Comparison of ENCODE assay signal across 11 mouse cellular contexts in genomic region chr15:64533169-64533795, GRCm38 (mm10).
A peak's percentile ranks its signal among the peaks of the same experiment; 100 is the strongest.
DNase-seq lines count a peak whose midpoint lies in the region; ATAC-seq and TF ChIP-seq lines count a peak whose summit lies in the region.
"Had no signal": no experiment of that assay in that cellular context is flagged by ENCODE, and none has a peak within 500 bp of the region (broad histone marks: within the 10 kb centered on the region; RNA-seq: fewer than 3 reads in every experiment).

No protein-coding gene starts in this region.

- H3K27me3 ChIP-seq in hindbrain, embryonic 16.5 days (replicated peaks; ENCODE audit: control insufficient read depth, insufficient read depth, low read length): no peaks in the 10 kb centered on the region
- H3K27me3 ChIP-seq in hindbrain, embryonic 10.5 days (ENCODE audit: insufficient read depth, poor library complexity, severe bottlenecking): no peaks in the 10 kb centered on the region
- no peaks in the 10 kb centered on the region for H3K27me3 ChIP-seq in embryonic facial prominence, embryonic 14.5 days (replicated peaks; ENCODE audit: control insufficient read depth, insufficient read depth, low read length)
- no peaks in the 10 kb centered on the region for H3K27me3 ChIP-seq in heart, embryonic 11.5 days (ENCODE audit: control insufficient read depth, insufficient read depth, low read length)
- no peaks in the 10 kb centered on the region for H3K27me3 ChIP-seq in neural tube, embryonic 14.5 days (ENCODE audit: control insufficient read depth, insufficient read depth, low read length)
- no peaks in the 10 kb centered on the region for H3K27me3 ChIP-seq in kidney, adult 2 months (replicated peaks; ENCODE audit: control insufficient read depth, insufficient read depth, low read length)
- H3K27me3 ChIP-seq: megakaryocyte, embryonic 14.5 days had no signal

- H3K9ac ChIP-seq in hindbrain, embryonic 16.5 days (ENCODE audit: low read depth, low read length): no peak overlapping the region
- no peak overlapping the region for H3K9ac ChIP-seq in embryonic facial prominence, embryonic 14.5 days (ENCODE audit: low read depth, low read length)
- no peak overlapping the region for H3K9ac ChIP-seq in heart, embryonic 11.5 days (ENCODE audit: low read depth, low read length)
- H3K9ac ChIP-seq in neural tube, embryonic 14.5 days (replicated peaks; ENCODE audit: low read depth, low read length): no peak overlapping the region

- H3K4me1 ChIP-seq in hindbrain, embryonic 16.5 days (ENCODE audit: control insufficient read depth, insufficient read depth, low read depth, low read length): no peaks in the 10 kb centered on the region
- peaks cover 14% of the 10 kb centered on the region; the same call in 1 of the 2 replicates for H3K4me1 ChIP-seq in hindbrain, embryonic 10.5 days (replicated peaks)
- H3K4me1 ChIP-seq in embryonic facial prominence, embryonic 14.5 days (ENCODE audit: control insufficient read depth, insufficient read depth, low read length): peaks cover 8% of the 10 kb centered on the region; the same call in 1 of the 2 replicates
- peaks cover 28% of the 10 kb centered on the region for H3K4me1 ChIP-seq in heart, embryonic 11.5 days (ENCODE audit: control insufficient read depth, insufficient read depth, low read length)
- H3K4me1 ChIP-seq in neural tube, embryonic 14.5 days (ENCODE audit: control insufficient read depth, insufficient read depth, low read length): no peaks in the 10 kb centered on the region
- no peaks in the 10 kb centered on the region for H3K4me1 ChIP-seq in kidney, adult 2 months (ENCODE audit: control insufficient read depth, insufficient read depth, low read length)
- H3K4me1 ChIP-seq: megakaryocyte, embryonic 14.5 days had no signal

- no peak for TF ChIP-seq CTCF in kidney, adult 2 months (conservative IDR thresholded peaks at IDR 0.05; ENCODE audit: insufficient read depth, insufficient read length, low read depth, low read length)

- H3K9me3 ChIP-seq in hindbrain, embryonic 16.5 days (ENCODE audit: control insufficient read depth, low read length): no peaks in the 10 kb centered on the region
- H3K9me3 ChIP-seq in hindbrain, embryonic 10.5 days: no peaks in the 10 kb centered on the region
- no peaks in the 10 kb centered on the region for H3K9me3 ChIP-seq in embryonic facial prominence, embryonic 14.5 days (ENCODE audit: control insufficient read depth, low read length)
- H3K9me3 ChIP-seq in heart, embryonic 11.5 days (replicated peaks; ENCODE audit: control insufficient read depth, low read length): no peaks in the 10 kb centered on the region
- H3K9me3 ChIP-seq in neural tube, embryonic 14.5 days (ENCODE audit: control insufficient read depth, low read length): no peaks in the 10 kb centered on the region
- H3K9me3 ChIP-seq: megakaryocyte, embryonic 14.5 days had no signal

- TF ChIP-seq POLR2A in kidney, adult 2 months (IDR thresholded peaks at IDR 0.05; ENCODE audit: low read depth, low read length): no peak

- H3K27ac ChIP-seq in hindbrain, embryonic 16.5 days (ENCODE audit: low read depth, low read length): no peak overlapping the region
- no peak overlapping the region for H3K27ac ChIP-seq in hindbrain, embryonic 10.5 days
- no peak overlapping the region for H3K27ac ChIP-seq in embryonic facial prominence, embryonic 14.5 days (replicated peaks; ENCODE audit: low read depth, low read length)
- H3K27ac ChIP-seq in heart, embryonic 11.5 days (ENCODE audit: low read depth, low read length): peak overlapping the region; percentile 77
- no peak overlapping the region for H3K27ac ChIP-seq in neural tube, embryonic 14.5 days (ENCODE audit: low read depth, low read length)
- H3K27ac ChIP-seq in kidney, adult 2 months (ENCODE audit: insufficient read depth, low read depth, low read length): no peak overlapping the region

- H3K4me3 ChIP-seq in hindbrain, embryonic 16.5 days (ENCODE audit: low read length): no peak overlapping the region
- H3K4me3 ChIP-seq in hindbrain, embryonic 10.5 days: no peak overlapping the region
- H3K4me3 ChIP-seq in embryonic facial prominence, embryonic 14.5 days (ENCODE audit: low read depth, low read length): no peak overlapping the region
- no peak overlapping the region for H3K4me3 ChIP-seq in heart, embryonic 11.5 days (ENCODE audit: low read depth, low read length)
- no peak overlapping the region for H3K4me3 ChIP-seq in neural tube, embryonic 14.5 days (ENCODE audit: low read depth, low read length)
- H3K4me3 ChIP-seq in kidney, adult 2 months (ENCODE audit: insufficient read depth, low read depth, low read length): no peak overlapping the region
- H3K4me3 ChIP-seq: megakaryocyte, embryonic 14.5 days had no signal

- ATAC-seq in hindbrain, embryonic 16.5 days: peak; percentile 58
- peak; percentile 33; the same call in 1 of the 2 replicates for ATAC-seq in embryonic facial prominence, embryonic 14.5 days (ENCODE audit: low read depth)
- 0 out of 2 replicates have a peak, but pooled peaks have one; percentile 12 for ATAC-seq in heart, embryonic 11.5 days (replicated peaks; ENCODE audit: insufficient number of reproducible peaks, low FRiP score, low TSS enrichment)
- ATAC-seq in neural tube, embryonic 14.5 days (ENCODE audit: low read depth): peak; percentile 49
- no peak for ATAC-seq in megakaryocyte, adult 5-6 weeks (ENCODE audit: poor library complexity, severe bottlenecking)

- DNase-seq in hindbrain, embryonic 10.5 days (ENCODE audit: low spot score): no peak
- DNase-seq in embryonic facial prominence, embryonic 14.5 days (ENCODE audit: low spot score): peak; percentile 48
- DNase-seq in adrenal gland, postnatal 10 days: no peak
- DNase-seq in kidney, adult 2 months: no peak
- DNase-seq: adrenal gland, adult 2 months; thymus, adult 18-20 months had no signal

- WGBS in hindbrain, embryonic 16.5 days: 65% methylated on average over 2 of the region's 2 CpGs
- 80% methylated on average over 2 of the region's 2 CpGs for whole genome bisulfite sequencing in hindbrain, embryonic 10.5 days
- 51% methylated on average over 2 of the region's 2 CpGs for WGBS in embryonic facial prominence, embryonic 14.5 days
- WGBS in heart, embryonic 11.5 days (ENCODE audit: insufficient replicate concordance): 63% methylated on average over 2 of the region's 2 CpGs
- WGBS in neural tube, embryonic 14.5 days: 81% methylated on average over 2 of the region's 2 CpGs
- WGBS in kidney, adult 2 months: 89% methylated on average over 2 of the region's 2 CpGs

- no peaks in the 10 kb centered on the region for H3K36me3 ChIP-seq in hindbrain, embryonic 16.5 days (ENCODE audit: control insufficient read depth, insufficient read depth, low read length)
- H3K36me3 ChIP-seq in hindbrain, embryonic 10.5 days: no peaks in the 10 kb centered on the region
- H3K36me3 ChIP-seq in embryonic facial prominence, embryonic 14.5 days (ENCODE audit: control insufficient read depth, insufficient read depth, low read length): no peaks in the 10 kb centered on the region
- no peaks in the 10 kb centered on the region for H3K36me3 ChIP-seq in heart, embryonic 11.5 days (ENCODE audit: control insufficient read depth, insufficient read depth, low read length)
- H3K36me3 ChIP-seq in neural tube, embryonic 14.5 days (ENCODE audit: control insufficient read depth, insufficient read depth, low read length): no peaks in the 10 kb centered on the region
- H3K36me3 ChIP-seq in kidney, adult 2 months (ENCODE audit: control insufficient read depth, insufficient read depth, low read length): no peaks in the 10 kb centered on the region

- no peak overlapping the region for H3K4me2 ChIP-seq in hindbrain, embryonic 16.5 days (ENCODE audit: low read length)
- no peak overlapping the region for H3K4me2 ChIP-seq in embryonic facial prominence, embryonic 14.5 days (ENCODE audit: low read depth, low read length)
- no peak overlapping the region for H3K4me2 ChIP-seq in heart, embryonic 11.5 days
- no peak overlapping the region for H3K4me2 ChIP-seq in neural tube, embryonic 14.5 days (ENCODE audit: low read depth, low read length)
